Mouse (Mus musculus) G1E (cell line): Measurements from ENCODE around the gene Stox1.

Experiments
- CTCF ChIP-seq: IDR thresholded peaks from 2 replicates; pipeline ENCODE4 v1.5.1; 2012; ENCODE audit warnings: low read depth, low read length, inconsistent platforms, mixed read lengths
- GATA1 ChIP-seq: IDR thresholded peaks from 2 replicates; pipeline ENCODE4 v1.6.1; 2012; ENCODE audit warnings: borderline replicate concordance, low read length, inconsistent platforms, mixed read lengths
- GATA2 ChIP-seq: IDR thresholded peaks from 2 replicates; pipeline ENCODE4 v1.6.1; 2012; ENCODE audit warnings: low read depth, low read length, inconsistent platforms, borderline replicate concordance
- POLR2AphosphoS5 ChIP-seq: IDR thresholded peaks from 2 replicates; pipeline ENCODE4 v1.6.1; 2012; ENCODE audit warnings: low read depth, low read length, inconsistent platforms; ENCODE audit not compliant: insufficient replicate concordance
- TAL1 ChIP-seq: conservative IDR thresholded peaks from 2 replicates; pipeline ENCODE4 v1.6.1; 2012; ENCODE audit warnings: low read depth, low read length, inconsistent platforms, mixed read lengths

DNA sequence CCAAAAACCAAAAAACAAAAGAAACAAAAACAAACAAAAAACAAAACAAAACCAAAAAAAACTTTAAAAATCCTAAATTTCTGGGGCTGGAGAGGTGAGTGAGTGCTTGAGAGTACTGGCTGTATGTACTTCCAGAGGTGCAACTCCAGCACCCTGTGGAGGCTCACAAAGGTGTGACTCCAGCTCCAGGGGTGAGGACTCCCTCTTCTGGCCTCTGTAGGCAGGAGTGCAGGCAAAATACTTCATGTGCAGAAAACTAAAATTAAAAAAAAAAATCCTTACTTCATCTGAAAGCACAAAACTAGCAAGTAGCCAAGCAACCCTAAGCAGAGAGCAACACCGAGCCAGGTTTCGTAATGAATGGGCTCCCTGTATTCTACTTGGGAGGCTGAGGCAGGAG, 53.6 kb downstream of the Stox1 start:
- TF ChIP-seq CTCF (no peak), TAL1 (no peak), GATA2 (no peak), GATA1 (no peak), POLR2AphosphoS5 (no peak)
